Mouse (Mus musculus) CH12.LX (cell line): Measurements from ENCODE around the gene Idh2. TPM values are rescaled to one million over a fixed set of nuclear protein-coding genes. Genes with fewer than 3 reads are reported as not detected.
A peak's percentile ranks its signal among the peaks of the same experiment; 100 is the strongest.

ENCODE experiments used
- DNase-seq: peaks from one replicate; pipeline ENCODE4 v3.0.0-alpha.2; 2013; ENCODE audit errors: extremely low read depth
- H3K27ac ChIP-seq: 2 replicates; pipeline ENCODE4 v1.5.1; 2012; ENCODE audit warnings: low read depth, mild to moderate bottlenecking, control low read depth, moderate library complexity; ENCODE audit not compliant: insufficient read depth
- H3K27me3 ChIP-seq: replicated peaks from 2 replicates; pipeline ENCODE3; 2012; ENCODE audit warnings: inconsistent platforms
- H3K36me3 ChIP-seq, 2 experiments: replicated peaks in 1 of 2; 2 replicates each; pipeline versions ENCODE3 to v1.6.1; 2012; ENCODE audit warnings: inconsistent platforms in 1 of 2, low read length in 1 of 2, mild to moderate bottlenecking in 1 of 2, mixed read lengths in 1 of 2, moderate library complexity in 1 of 2; ENCODE audit not compliant: control insufficient read depth in 1 of 2, insufficient read depth in 1 of 2
- H3K4me1 ChIP-seq, 2 experiments: 2 replicates each; pipeline ENCODE4 v1.6.1; 2012; ENCODE audit warnings: inconsistent platforms in 1 of 2, moderate library complexity in 1 of 2; ENCODE audit not compliant: insufficient read depth in 2 of 2, control insufficient read depth in 1 of 2
- H3K4me2 ChIP-seq: 2 replicates; pipeline ENCODE4 v1.6.1; 2012; ENCODE audit warnings: low read depth, mild to moderate bottlenecking, control low read depth; ENCODE audit not compliant: poor library complexity, insufficient read depth, severe bottlenecking
- H3K4me3 ChIP-seq, 3 experiments: fragments of 150-350 bp in 1 of 3; sonication (generic) in 1 of 3; replicated peaks in 1 of 3; 2 replicates each; pipeline versions ENCODE3 to v1.5.1; 2011 to 2012; ENCODE audit warnings: low read depth in 2 of 3, low read length in 2 of 3, mild to moderate bottlenecking in 2 of 3, moderate library complexity in 2 of 3, control low read depth in 1 of 3, improper control_type of control experiment in 1 of 3, inconsistent platforms in 1 of 3, mixed read lengths in 1 of 3; ENCODE audit not compliant: poor library complexity in 1 of 3
- H3K79me2 ChIP-seq: replicated peaks from 2 replicates; pipeline ENCODE4 v1.6.1; 2012; ENCODE audit warnings: mild to moderate bottlenecking, moderate library complexity; ENCODE audit not compliant: control insufficient read depth, poor library complexity, insufficient read depth, severe bottlenecking; ENCODE audit errors: extremely low read depth
- H3K9ac ChIP-seq: 2 replicates; pipeline ENCODE4 v1.6.1; 2012; ENCODE audit warnings: low read depth, mild to moderate bottlenecking, control low read depth, moderate library complexity; ENCODE audit not compliant: insufficient read depth
- H3K9me3 ChIP-seq: replicated peaks from 2 replicates; pipeline ENCODE3; 2012; ENCODE audit warnings: low read length, inconsistent platforms, mixed read lengths
- BHLHE40 ChIP-seq: IDR thresholded peaks from 2 replicates; pipeline ENCODE4 v1.6.1; 2011; ENCODE audit warnings: mild to moderate bottlenecking, low read depth, low read length, improper control_type of control experiment
- CTCF ChIP-seq, 2 experiments: IDR thresholded peaks in 1 of 2; conservative IDR thresholded peaks in 1 of 2; 2 replicates each; pipeline ENCODE4 v1.5.1; 2011 to 2012; ENCODE audit warnings: low read depth in 2 of 2, low read length in 2 of 2, improper control_type of control experiment in 1 of 2, inconsistent platforms in 1 of 2, mild to moderate bottlenecking in 1 of 2, moderate library complexity in 1 of 2
- E2F4 ChIP-seq: IDR thresholded peaks from 2 replicates; pipeline ENCODE4 v1.6.1; 2011; ENCODE audit warnings: low read depth, low read length, improper control_type of control experiment; ENCODE audit not compliant: insufficient replicate concordance
- ELF1 ChIP-seq: IDR thresholded peaks from 2 replicates; pipeline ENCODE4 v1.6.1; 2014; ENCODE audit warnings: low read depth, mild to moderate bottlenecking, inconsistent platforms, low read length, improper control_type of control experiment
- EP300 ChIP-seq: IDR thresholded peaks from 2 replicates; pipeline ENCODE4 v1.6.1; 2011; ENCODE audit warnings: low read length, improper control_type of control experiment
- ETS1 ChIP-seq: conservative IDR thresholded peaks from 2 replicates; pipeline ENCODE4 v1.6.1; 2012; ENCODE audit warnings: low read depth, mild to moderate bottlenecking, inconsistent platforms, low read length, improper control_type of control experiment, moderate library complexity
- GABPA ChIP-seq: IDR thresholded peaks from 2 replicates; pipeline ENCODE4 v1.6.1; 2012; ENCODE audit warnings: low read depth, low read length, improper control_type of control experiment, inconsistent platforms; ENCODE audit not compliant: insufficient replicate concordance
- HCFC1 ChIP-seq: IDR thresholded peaks from 2 replicates; pipeline ENCODE4 v1.6.1; 2012; ENCODE audit warnings: low read depth, mild to moderate bottlenecking, inconsistent platforms, low read length, improper control_type of control experiment
- IRF4 ChIP-seq: IDR thresholded peaks from 2 replicates; pipeline ENCODE4 v1.6.1; 2014; ENCODE audit warnings: low read depth, mild to moderate bottlenecking, inconsistent platforms, low read length, improper control_type of control experiment
- JUND ChIP-seq: conservative IDR thresholded peaks from 2 replicates; pipeline ENCODE4 v1.6.1; 2011; ENCODE audit warnings: low read depth, low read length, improper control_type of control experiment
- KAT2A ChIP-seq: IDR thresholded peaks from 2 replicates; pipeline ENCODE4 v1.6.1; 2012; ENCODE audit warnings: low read length, improper control_type of control experiment, inconsistent platforms; ENCODE audit not compliant: insufficient replicate concordance
- MAFK ChIP-seq: IDR thresholded peaks from 2 replicates; pipeline ENCODE4 v1.6.1; 2011; ENCODE audit warnings: low read length, improper control_type of control experiment; ENCODE audit not compliant: insufficient replicate concordance
- MAX ChIP-seq: IDR thresholded peaks from 2 replicates; pipeline ENCODE4 v1.6.1; 2011; ENCODE audit warnings: low read length, improper control_type of control experiment
- MAZ ChIP-seq: IDR thresholded peaks from 2 replicates; pipeline ENCODE4 v1.6.1; 2012; ENCODE audit warnings: low read depth, mild to moderate bottlenecking, inconsistent platforms, low read length, improper control_type of control experiment, moderate library complexity
- MEF2A ChIP-seq: IDR thresholded peaks from 2 replicates; pipeline ENCODE4 v1.6.1; 2014; ENCODE audit warnings: low read depth, mild to moderate bottlenecking, inconsistent platforms, low read length, improper control_type of control experiment, borderline replicate concordance
- MXI1 ChIP-seq: IDR thresholded peaks from 2 replicates; pipeline ENCODE4 v1.6.1; 2011; ENCODE audit warnings: mild to moderate bottlenecking, low read depth, low read length, improper control_type of control experiment
- NELFE ChIP-seq: IDR thresholded peaks from 2 replicates; pipeline ENCODE4 v1.6.1; 2011; ENCODE audit warnings: low read depth, low read length, improper control_type of control experiment
- NRF1 ChIP-seq: IDR thresholded peaks from 2 replicates; pipeline ENCODE4 v1.6.1; 2014; ENCODE audit warnings: low read depth, mild to moderate bottlenecking, inconsistent platforms, low read length, improper control_type of control experiment, moderate library complexity
- PAX5 ChIP-seq: IDR thresholded peaks from 2 replicates; pipeline ENCODE4 v1.6.1; 2012; ENCODE audit warnings: low read length, inconsistent platforms, mixed read lengths
- POLR2A ChIP-seq: IDR thresholded peaks from 2 replicates; pipeline ENCODE4 v1.6.1; 2011; ENCODE audit warnings: low read depth, mild to moderate bottlenecking, improper control_type of control experiment, low read length
- POLR2AphosphoS2 ChIP-seq: IDR thresholded peaks from 2 replicates; pipeline ENCODE4 v1.6.1; 2011; ENCODE audit warnings: low read depth, low read length, improper control_type of control experiment
- RCOR1 ChIP-seq: conservative IDR thresholded peaks from 2 replicates; pipeline ENCODE4 v1.6.1; 2012; ENCODE audit warnings: low read depth, mild to moderate bottlenecking, inconsistent platforms, low read length, improper control_type of control experiment
- SIN3A ChIP-seq: IDR thresholded peaks from 2 replicates; pipeline ENCODE4 v1.6.1; 2012; ENCODE audit warnings: low read length, improper control_type of control experiment, inconsistent platforms
- TBP ChIP-seq: conservative IDR thresholded peaks from 2 replicates; pipeline ENCODE4 v1.6.1; 2011; ENCODE audit warnings: low read depth, low read length, improper control_type of control experiment
- TCF12 ChIP-seq: IDR thresholded peaks from 2 replicates; pipeline ENCODE4 v1.6.1; 2014; ENCODE audit warnings: low read depth, mild to moderate bottlenecking, inconsistent platforms, low read length, improper control_type of control experiment
- UBTF ChIP-seq: IDR thresholded peaks from 2 replicates; pipeline ENCODE4 v1.6.1; 2012; ENCODE audit warnings: low read depth, mild to moderate bottlenecking, inconsistent platforms, low read length, improper control_type of control experiment, moderate library complexity
- USF1 ChIP-seq: IDR thresholded peaks from 2 replicates; pipeline ENCODE4 v1.6.1; 2014; ENCODE audit warnings: low read depth, mild to moderate bottlenecking, inconsistent platforms, low read length, improper control_type of control experiment
- USF2 ChIP-seq: conservative IDR thresholded peaks from 2 replicates; pipeline ENCODE4 v1.6.1; 2011; ENCODE audit warnings: low read depth, low read length, improper control_type of control experiment
- ZKSCAN1 ChIP-seq: IDR thresholded peaks from 2 replicates; pipeline ENCODE4 v1.6.1; 2012; ENCODE audit warnings: low read depth, inconsistent platforms, low read length, improper control_type of control experiment, borderline replicate concordance
- ZMIZ1 ChIP-seq: IDR thresholded peaks from 2 replicates; pipeline ENCODE4 v1.6.1; 2012; ENCODE audit warnings: low read depth, mild to moderate bottlenecking, inconsistent platforms, low read length, improper control_type of control experiment
- dilution Hi-C: fragments of 300-500 bp; cut with MboI; formaldehyde crosslinking; loops from 2 replicates; pipeline ENCODE4 v1.14.3; 2020; ENCODE audit warnings: low sequenced_read_pairs; ENCODE audit not compliant: extremely low pct_unique_long_range_greater_than_20kb, extremely low pct_ligation_motif_present
- in situ Hi-C: fragments of 300-500 bp; cut with MboI; formaldehyde crosslinking; loops from 3 replicates; pipeline ENCODE4 v1.14.3; 2019; ENCODE audit warnings: low sequenced_read_pairs, low pct_ligation_motif_present, low pct_unique_long_range_greater_than_20kb, mixed read lengths
- polyA plus RNA-seq: library from polyadenylated mRNA; unstranded; fragments of >175 nt; gene quantifications from 2 replicates; pipeline ENCODE4 v1.2.1, GENCODE M21; 2012; ENCODE audit warnings: low read depth; ENCODE audit not compliant: insufficient read length
- total RNA-seq, 2 experiments: library from RNA; depleted of rRNA; stranded (reverse); fragments of 300-350 nt in 1 of 2; fragments of >200 nt in 1 of 2; gene quantifications; 2 replicates each; pipeline ENCODE4 v1.2.3; 2012 to 2014

The Idh2 gene
- total and polyA plus RNA-seq, 3 experiments: 13.6 to 96.4 (median 21.5) TPM

DNA sequence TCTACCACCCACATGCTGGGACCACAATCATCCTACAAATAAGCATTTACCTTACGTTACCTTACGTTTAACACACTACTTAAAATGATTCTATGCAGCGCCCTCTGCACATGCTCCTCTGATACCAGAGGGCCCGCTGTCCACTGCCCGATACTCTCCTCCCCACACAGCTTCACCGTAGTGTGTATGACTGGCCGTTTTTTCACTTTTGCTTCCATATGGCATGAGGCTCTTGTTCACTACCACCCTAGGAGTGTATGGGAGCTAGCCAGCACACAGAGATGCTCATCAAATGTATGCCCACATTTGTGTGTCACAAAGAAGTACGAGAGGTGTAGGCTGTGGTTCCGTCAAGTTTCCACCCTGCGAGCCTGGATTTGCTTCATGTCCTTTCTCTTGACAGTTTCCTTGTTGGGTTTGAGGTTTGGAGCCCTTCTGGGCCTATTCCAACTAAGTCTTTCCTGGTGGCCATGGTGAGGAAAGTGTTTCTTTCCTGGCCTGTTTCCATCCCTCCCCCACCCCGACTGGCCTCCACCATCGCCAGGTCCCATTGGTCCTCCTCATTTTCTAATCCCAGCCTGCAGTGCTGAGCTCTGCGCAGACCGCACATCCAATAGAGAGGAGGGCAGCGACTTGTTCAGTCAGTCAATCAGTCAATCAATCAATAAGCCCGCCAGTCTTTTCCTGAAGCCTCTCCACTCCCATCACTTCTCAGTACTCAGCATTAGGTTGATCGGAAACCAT lies 52.9 kb downstream of the Idh2 start:
- dilution Hi-C loops (no loop called here), in situ Hi-C loops (no loop called here)
- H3K4me1 ChIP-seq: peaks cover 48 to 96% of the 10 kb centered on the region in 2 experiments

DNA sequence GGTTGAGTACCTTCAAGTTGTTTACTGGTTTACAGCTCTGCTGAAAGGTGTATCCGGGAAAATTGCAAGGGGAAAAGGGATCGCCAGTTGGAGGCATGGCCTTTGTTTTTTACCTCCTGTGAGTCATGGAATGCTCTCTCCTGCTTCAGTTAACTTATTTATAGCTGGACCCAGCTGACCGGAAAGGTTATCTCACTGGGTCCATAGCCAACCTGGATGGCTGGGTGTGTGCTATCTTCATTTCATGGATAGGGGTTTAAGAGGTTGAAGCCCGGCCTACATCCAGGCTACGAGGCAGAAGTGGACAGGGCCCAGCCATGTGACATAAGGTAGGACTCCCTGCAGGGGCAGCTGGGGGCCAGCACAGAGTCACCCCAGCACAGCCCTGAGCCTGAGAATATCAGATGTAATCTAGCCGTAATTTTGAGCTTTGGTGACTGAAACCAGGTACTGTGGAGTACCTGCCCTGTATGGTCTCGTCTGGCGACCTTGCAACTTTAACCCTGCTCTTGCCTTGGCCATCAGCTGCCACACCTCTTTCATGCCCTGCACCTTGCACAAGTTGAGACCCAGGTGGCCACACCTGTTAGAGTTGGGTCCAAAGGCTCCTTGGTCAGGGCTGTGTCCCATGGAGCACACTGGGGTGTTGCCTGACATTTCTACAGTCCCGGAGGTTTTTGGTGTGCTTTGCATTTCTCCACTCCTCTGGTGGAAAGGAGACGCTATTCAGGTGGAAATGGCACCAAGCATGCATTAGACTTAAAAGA lies 55.0 kb downstream of the Idh2 start:
- no peak for DNase-seq
- peak overlapping the region; percentile 98 for H3K27ac ChIP-seq
- dilution Hi-C loops: no loop called here
- H3K9ac ChIP-seq: peak overlapping the region; percentile 56
- H3K4me1 ChIP-seq: peaks cover 55 to 96% of the 10 kb centered on the region in 2 experiments
- no peaks in the 10 kb centered on the region for H3K27me3 ChIP-seq
- H3K79me2 ChIP-seq: peaks cover 33% of the 10 kb centered on the region
- H3K4me2 ChIP-seq: peak overlapping the region; percentile 79
- peaks cover 0 to 19% of the 10 kb centered on the region in 2 experiments for H3K36me3 ChIP-seq
- H3K9me3 ChIP-seq: no peaks in the 10 kb centered on the region
- in situ Hi-C loops: no loop called here
- TF ChIP-seq TCF12: no peak
- no peak for TF ChIP-seq JUND
- TF ChIP-seq ZKSCAN1: no peak
- TF ChIP-seq POLR2A: no peak
- no peak for TF ChIP-seq IRF4
- no peak for TF ChIP-seq MAZ
- TF ChIP-seq USF1: no peak
- TF ChIP-seq ELF1: no peak
- TF ChIP-seq TBP: no peak
- no peak for TF ChIP-seq KAT2A
- TF ChIP-seq BHLHE40: no peak
- no peak for TF ChIP-seq MEF2A
- TF ChIP-seq SIN3A: no peak
- TF ChIP-seq MXI1: no peak
- no peak for TF ChIP-seq MAX
- TF ChIP-seq POLR2AphosphoS2: no peak
- TF ChIP-seq CTCF (conservative IDR thresholded peaks at IDR 0.05 in 1 of 2, IDR thresholded peaks at IDR 0.05 in 1 of 2; ENCODE audit: low read depth in 2 of 2, low read length in 2 of 2): no peak
- TF ChIP-seq NELFE: no peak
- TF ChIP-seq PAX5: no peak
- no peak for TF ChIP-seq HCFC1
- H3K4me3 ChIP-seq: peak overlapping the region in 2 of 3 experiments; percentile 8 to 24

More for the DNA sequence above, 52.9 kb downstream of the Idh2 start:
- Histone ChIP-seq H3K4me2 (peak overlapping the region; percentile 86; the same call in 1 of the 2 replicates), H3K4me3 (no peak overlapping the region), H3K27ac (peak overlapping the region; percentile 88; the same call in 1 of the 2 replicates), H3K9me3 (no peaks in the 10 kb centered on the region), H3K9ac (no peak overlapping the region), H3K36me3 (peaks cover 0 to 27% of the 10 kb centered on the region in 2 experiments), H3K27me3 (no peaks in the 10 kb centered on the region), H3K79me2 (peaks cover 29% of the 10 kb centered on the region)
- no peak for DNase-seq
- TF ChIP-seq ETS1: no peak
- TF ChIP-seq CTCF (conservative IDR thresholded peaks at IDR 0.05 in 1 of 2, IDR thresholded peaks at IDR 0.05 in 1 of 2; ENCODE audit: low read depth in 2 of 2, low read length in 2 of 2): no peak
- TF ChIP-seq GABPA: no peak
- TF ChIP-seq ELF1: no peak
- TF ChIP-seq UBTF: no peak
- TF ChIP-seq BHLHE40: no peak
- no peak for TF ChIP-seq POLR2A
- TF ChIP-seq USF2: no peak
- no peak for TF ChIP-seq MAX
- TF ChIP-seq MAZ: no peak
- no peak for TF ChIP-seq EP300
- no peak for TF ChIP-seq RCOR1
- TF ChIP-seq ZMIZ1: no peak
- TF ChIP-seq KAT2A: no peak
- TF ChIP-seq MEF2A: no peak
- no peak for TF ChIP-seq E2F4
- TF ChIP-seq MXI1: no peak
- TF ChIP-seq TCF12: no peak
- no peak for TF ChIP-seq NRF1
- no peak for TF ChIP-seq MAFK
